Mouse (Mus musculus) cerebellum, postnatal 10 days (tissue): ENCODE measurements around the gene Ubl4b.

Source experiments
- DNase-seq, 2 experiments: peaks; one replicate each; pipeline ENCODE4 v3.0.0; 2021; ENCODE audit warnings: mixed read lengths in 2 of 2

Gene Ubl4b

DNA sequence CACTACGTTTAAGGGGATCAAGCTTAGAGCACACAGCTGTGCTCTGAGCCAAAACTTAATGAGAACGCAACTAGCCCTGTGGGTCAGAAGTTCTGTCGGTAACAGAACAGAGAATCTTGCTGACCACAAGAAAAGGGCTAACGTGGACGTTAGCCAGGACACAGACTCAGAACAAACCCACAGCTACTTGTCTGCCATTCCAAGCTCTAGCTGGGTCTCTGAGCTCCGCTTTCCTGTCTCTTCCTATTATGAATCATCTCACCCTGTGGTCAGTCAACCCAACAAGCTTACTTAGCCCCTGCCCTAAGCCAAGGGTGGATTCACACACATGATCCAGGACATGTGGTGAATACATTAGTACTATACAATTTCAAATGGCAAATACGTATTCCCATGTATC lies 12.9 kb upstream of the Ubl4b start:
- DNase-seq, result no peak

DNA sequence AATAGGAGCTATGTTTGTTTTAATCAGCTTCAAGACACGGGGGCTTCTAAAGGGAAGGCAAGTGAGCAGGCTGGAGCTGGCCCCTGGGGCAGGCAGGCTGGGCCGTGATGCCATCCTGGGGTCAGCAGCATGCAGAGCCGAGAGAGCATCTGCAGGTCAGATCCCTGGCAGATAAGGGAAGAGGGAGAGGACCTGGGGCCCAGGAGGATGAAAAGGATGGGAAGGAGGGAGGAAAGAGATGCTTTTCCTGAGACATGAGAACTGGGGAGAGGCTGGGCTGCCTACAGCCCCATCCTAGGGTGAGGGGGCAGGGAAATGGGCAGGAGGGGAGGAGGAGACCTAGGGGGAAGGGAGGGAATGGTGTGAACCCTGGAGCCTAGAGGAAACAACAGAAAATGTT lies 10.5 kb upstream of the Ubl4b start:
- peak in 1 of 2 experiments; percentile 1 for DNase-seq

DNA sequence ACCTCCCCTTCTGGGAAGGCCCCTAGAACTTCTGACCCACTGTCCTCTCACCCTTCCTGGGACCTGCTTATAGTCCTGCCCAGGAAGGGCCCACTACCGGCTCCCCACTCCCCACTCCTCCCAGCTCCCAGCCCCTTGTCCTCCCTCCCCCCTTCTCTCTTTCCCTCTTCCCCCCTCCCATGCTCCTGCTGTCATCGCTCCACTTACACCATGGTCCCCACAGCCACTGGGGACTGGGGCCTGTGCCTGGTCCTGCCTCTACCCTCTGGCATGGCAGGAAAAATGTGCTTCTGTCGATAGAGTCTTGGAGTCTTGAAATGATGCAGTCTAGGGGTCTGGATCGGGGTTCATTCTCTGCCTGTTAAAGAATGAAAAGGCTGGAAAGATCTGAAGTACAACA lies 9.0 kb upstream of the Ubl4b start:
- peak in 1 of 2 experiments; percentile 6 for DNase-seq

DNA sequence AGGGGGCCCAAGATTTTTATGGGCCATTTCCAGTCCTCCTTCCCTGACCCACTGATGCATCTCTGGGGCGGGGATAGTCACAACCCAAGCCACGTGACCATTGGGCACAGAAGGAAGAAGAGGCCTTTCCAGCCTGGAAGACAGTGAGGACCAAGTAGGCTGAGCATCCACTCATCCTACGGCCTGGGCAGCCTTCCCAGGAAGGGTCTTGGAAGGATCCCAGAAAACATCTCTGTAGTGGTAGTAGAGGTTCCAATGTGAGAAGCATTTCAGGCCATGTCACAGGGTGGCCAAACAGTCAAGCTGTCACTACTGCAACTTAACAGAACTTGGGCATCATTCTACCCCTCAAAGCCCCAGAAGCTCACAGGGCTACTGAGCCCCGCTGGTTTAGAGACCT lies 7.7 kb upstream of the Ubl4b start:
- DNase-seq, result peak; percentile 90 to 91

DNA sequence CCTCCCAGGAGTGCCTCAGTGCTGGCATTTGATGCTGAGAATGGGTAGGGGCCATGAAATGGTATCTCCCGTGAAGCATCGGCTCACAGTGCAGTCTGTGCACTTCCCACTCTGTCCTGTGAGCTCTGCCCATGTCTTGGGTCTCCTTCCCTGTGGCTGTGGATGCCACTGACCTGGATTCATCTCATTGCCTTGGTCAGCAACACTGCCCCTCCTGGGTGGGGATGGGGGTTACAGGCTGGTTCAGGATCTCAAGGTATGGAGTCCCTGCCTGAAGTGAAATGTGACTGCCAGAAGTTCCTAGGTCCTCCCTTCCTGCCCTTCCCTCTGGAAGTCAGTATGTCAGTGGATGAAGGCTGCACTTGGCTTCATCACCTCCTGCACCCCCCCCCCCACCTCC lies 7.2 kb upstream of the Ubl4b start:
- DNase-seq, result peak; percentile 42 to 58

DNA sequence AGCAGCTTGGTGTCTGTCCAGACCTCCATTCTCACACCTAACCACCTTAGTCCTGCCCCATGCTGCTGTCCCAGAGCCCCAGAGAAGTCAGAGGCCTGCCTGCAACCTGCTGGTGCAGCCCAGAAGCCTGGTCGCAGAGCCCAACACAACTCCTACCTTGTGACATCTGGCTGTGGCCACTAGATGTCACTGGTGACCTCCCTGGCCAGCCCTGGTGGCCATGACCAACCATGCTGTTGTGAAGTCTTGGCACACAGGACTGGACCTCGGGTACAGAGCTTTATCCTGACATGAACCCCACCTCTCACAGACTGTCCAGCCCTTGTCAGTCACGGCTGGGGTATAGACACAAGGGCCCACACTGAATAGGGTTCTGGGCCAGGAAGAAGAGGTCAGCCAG lies 4.3 kb upstream of the Ubl4b start:
- DNase-seq, result peak; percentile 88 to 90

DNA sequence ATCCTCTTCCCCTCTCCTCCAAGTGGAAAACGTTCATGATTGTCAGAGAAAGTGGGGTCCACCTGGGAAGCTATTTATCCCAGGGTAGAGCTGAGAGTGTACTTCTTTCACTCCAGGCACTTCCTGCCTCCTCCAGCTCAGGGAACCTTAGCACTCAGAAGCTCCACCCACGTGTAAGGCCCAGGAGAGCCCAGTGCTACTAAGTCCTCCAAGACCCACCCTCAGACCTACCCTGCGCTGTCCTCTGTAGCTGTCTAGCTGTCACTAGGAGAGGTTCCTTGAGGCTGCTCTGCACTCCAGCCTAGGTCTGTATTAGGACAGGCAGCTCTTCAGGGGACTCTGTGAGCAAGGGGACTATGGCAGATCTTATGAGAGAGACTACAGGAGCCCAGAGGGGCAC lies 3.9 kb upstream of the Ubl4b start:
- DNase-seq, result peak in 1 of 2 experiments; percentile 1

DNA sequence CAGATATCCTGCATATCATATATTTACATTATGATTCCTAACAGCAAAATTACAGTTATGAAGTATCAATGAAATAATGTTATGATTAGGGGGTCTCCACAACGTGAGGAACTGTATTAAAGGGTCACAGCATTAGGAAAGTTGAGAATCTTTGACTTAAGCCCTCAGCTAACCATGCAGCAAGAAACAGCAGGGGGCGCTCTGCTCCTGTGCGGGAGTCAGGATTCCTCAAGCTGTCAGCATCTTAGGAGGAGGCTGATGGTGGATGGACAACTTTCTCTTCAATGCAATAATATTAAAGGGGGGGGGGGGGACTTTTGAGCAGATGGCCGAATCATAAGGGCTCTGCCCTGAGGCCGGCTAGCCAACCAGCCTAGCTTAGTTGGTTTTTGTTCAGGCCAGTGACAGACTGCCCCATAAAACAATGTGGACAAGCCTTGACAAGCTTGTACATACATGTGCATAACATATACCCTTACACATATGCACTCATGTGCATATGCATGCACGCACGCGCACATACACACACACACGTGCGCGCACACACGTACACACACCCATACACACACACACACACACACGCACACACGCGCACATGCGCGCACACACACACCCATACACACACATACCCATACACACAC lies 4.3 kb downstream of the Ubl4b start:
- peak; percentile 94 for DNase-seq

DNA sequence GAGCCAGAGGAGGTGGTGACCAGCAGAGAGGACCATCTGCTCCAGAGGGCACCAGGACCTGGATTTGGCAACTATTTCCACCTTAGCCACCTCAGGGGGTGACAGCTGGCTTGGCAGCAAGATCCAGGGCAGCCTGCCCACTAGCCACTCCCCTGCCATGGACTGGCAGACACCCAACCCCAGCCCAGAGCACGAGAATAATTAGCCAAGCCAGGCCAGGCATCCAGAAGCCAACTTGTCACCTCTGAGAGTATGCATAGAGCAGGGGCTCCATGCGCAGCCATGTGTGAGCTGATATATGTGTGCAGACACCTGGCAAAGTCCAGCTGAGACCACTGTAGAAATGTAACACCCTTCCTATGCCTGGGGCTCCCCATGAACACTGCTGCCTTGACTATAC lies 7.9 kb downstream of the Ubl4b start:
- DNase-seq, result peak; percentile 95

DNA sequence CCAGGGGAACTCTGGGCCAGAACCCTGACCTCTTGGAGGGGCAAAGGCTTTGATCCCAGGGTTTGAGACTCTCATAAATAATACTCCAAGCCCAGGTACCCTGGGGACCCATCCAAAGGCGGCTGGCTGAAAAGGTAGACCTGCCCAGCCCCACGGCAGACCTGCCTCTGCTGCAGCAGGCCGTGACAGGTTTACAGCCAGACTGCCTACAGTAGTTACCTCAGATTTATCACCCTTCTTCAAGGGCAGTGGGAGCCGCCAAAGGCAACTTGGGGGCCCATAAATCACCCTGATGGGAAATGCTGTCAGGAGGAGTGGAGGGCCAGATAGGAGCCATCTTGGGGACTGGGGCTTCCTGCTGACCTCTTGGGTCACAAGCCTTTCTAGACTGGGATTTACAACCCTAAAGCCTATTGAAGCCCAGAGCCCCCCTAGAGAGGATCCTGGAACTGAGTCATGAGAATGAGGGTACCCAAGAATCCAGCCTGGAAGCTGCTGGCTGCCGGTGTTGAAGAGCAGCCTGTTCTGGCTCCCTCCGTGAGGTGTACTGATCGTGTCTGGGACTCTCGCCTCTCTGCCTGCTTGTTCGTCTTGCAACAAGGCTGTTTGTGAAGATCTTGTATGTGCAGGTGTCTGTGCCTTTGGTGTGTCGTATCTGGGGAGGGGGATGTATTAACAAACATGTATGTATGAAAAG lies 9.0 kb downstream of the Ubl4b start:
- peak; percentile 39 to 50 for DNase-seq

DNA sequence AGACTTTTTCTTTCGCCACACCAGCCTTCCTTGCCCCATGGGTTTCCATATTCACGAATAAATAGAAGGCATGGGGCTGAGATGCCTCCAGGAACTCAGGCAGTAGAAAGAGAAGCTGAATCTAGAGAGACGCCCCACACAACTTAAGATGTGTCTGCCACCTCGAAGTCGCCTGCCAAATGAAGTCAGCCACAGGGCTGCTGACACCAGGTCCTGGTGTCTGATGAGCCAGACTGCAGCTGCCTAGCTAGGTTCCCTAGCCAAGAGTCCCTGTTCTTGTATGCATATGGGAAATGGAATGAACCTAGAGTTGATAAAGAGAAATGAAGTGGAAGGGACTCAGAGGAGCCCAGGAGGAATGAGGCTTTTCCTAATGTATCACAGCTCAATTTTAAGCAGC lies 9.6 kb downstream of the Ubl4b start:
- DNase-seq, result peak; percentile 42 to 61

DNA sequence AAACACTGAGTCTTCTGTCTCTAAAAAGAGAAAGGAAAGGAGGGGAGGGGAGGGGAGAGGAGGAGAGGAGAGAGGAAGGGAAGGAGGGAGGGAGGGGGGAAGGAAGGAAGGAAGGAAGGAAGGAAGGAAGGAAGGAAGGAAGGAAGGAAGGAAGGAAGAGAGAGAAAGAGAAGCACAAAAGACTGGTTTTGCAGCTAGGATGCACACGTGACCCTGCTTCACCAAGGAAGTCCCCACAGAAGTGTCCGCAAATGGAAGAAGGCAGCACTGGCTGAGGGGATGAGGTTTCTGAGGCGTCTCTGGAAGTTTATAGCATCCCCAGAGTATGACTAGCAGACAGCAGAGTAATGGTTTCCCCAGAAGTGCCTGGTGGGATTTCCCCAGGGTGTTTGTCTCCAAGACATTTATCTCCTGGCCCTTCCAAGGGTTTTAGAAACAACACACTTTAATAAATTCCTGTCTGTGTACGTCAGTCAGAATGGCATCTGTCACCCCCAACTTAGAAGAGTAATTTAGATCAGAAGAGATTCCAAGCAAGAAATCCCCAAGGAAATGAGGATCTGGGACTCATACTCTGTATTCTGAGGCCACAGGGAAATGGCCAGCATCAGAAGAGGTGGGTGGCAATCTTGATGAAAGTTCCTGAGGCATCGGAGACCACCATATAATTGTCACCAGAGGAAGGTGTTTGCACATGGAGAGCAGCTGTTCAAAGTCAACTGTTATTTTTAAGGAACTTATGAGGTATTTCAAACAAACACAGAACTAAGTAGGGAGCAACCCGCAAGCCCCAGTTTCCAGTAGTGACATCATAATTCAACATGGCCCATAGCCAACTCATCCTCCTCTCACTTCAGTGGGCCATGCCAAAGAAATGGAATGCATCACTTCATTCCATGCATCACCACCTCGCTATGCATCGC lies 11.5 kb downstream of the Ubl4b start:
- no peak for DNase-seq

DNA sequence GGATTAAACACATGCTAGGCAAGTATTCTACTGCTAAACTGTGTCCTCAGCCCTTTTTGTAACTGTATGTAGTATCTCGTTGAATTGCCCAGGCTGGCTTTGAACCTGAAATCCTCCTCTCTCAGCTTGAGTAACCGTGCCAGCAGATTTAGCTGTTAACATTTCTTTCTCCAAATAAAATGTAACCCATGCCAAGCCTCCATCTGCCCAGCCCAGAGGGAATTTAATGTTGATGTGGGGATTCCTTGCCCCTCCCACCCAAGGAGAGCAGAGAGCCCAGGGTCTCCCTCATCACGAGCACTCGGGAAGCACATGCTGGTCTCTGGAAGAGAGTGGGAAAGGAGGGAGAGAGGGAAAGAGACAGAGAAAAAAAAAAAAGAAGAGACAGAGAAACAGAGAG lies 12.3 kb downstream of the Ubl4b start:
- DNase-seq, result no peak

DNA sequence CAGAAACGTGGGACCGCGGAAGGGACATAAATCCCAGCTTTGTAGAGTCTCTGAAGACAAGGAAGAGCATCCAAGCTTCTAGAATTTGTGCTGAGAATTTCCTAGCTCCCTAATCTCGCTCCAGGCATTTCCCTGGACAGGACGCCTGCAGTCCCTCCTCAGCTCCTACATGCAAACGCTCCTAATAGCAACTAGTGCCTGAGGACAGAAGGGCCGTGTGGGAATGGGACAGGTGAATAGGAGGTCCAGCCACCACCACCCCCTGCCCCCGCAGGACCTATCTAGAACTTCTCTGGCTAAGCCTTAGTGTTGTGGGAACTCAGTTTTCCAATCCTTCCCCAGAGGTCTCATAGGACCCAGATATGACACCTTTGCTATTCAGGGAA lies 17.4 kb downstream of the Ubl4b start:
- no peak for DNase-seq

DNA sequence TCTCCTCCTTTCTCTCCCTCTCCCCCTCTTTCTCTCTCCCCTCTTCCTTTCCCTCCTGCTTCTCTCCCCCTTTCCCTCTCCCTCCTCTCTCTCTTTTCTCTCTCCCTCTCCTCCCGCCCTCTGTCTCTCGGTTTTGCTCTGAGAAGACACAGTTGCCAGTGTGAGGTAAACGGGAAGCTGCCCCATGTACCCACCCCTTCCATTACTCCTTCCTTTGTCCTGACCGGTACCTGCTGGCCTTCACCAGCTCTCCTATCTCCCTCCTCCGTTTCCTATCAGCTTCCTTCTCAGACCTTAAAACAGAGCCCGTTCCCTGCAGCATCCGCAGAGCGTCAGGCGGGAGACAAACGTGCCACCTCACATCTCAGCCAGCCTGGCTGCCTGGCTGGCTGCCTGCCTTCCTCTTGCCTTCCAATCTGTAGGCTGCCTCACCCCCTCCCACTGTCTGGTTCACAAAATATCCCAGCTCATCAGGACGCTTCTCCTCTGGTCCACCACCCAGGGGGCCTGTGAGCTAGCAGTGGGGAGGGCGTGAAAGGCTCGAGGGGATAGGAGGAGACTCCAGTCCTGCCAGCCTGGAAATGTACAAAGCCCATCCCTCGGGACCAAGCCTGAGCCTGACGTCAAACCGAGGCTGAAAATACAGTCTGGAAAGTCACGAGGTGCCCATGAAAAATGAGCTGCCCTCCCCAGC lies 17.9 kb downstream of the Ubl4b start:
- peak; percentile 87 to 89 for DNase-seq

DNA sequence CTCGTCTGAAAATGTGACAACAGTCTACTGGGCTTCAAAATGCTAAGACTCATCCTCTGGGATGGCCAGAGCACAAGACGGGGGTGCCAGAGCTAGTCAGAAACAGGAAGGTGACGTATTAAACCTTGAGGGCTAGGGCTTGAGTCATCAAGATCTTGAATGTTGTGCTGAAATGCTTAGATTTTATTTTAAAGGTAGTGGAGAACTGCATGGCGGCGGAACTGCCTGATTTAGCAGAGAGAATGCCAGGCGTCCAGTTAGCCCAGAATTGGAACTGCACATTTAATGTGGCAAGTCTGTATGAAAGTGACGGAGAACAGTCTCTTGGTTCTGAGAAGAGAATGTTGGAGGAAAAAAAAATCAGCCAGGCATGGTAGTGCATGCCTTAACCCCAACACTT lies 19.9 kb downstream of the Ubl4b start:
- DNase-seq, result no peak

DNA sequence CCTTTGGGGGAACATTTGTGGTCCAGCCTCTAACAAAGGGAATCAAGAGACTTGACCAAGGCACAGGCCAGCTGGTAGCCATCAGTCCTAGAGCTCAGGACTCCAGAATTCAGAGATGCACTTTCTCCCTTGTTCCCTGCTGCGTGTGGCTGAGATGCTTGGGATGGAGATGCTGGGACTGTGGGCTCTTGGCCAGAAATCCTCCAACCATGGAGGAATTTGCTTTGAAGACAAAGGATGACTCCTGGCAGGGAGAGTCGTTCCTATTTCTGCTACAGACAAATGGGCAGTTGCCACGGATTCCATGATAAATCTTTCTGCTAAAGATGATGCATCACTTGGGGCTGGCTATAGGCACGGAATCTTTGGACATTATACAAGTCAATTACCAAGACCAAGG lies 21.3 kb downstream of the Ubl4b start:
- DNase-seq, result peak; percentile 53 to 65

DNA sequence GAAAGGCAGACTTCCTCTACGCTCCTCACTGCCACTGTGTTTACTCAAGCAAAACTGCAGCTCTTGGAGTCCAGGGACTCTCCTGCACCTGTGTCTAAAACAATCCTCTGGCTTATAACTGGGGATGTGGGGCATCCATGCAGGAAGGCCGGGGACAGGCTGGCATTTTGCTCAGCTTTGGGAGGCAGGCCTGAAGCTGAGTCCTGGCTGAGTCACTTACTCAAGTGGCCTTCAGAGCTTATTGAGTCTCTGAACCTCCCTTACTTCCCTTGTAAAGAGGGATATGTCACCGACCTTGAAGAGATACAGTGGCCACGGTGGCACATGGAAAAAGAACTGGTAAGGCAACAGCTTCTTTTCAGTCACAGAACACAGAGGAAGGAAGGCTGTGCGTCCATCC lies 24.3 kb downstream of the Ubl4b start:
- DNase-seq, result no peak

DNA sequence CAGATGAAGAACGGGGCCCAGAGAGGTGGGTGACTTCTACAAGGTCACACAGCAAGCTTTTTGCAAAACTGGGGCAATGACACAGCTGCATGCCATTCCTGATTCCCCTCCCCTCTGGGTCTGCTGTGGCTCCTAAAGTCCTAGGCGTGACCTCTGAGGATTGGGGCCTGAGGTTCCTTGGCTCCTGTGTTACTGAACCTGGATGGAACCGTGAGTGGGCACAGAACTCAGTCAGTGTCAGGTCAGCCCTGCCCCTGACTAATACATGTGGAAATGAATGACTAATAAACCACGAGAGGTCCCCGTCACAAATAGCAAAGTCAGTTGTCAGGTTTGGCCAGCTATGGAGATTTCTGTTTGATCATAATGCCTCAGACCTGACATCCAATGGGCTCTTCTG lies 25.7 kb downstream of the Ubl4b start:
- no peak for DNase-seq

DNA sequence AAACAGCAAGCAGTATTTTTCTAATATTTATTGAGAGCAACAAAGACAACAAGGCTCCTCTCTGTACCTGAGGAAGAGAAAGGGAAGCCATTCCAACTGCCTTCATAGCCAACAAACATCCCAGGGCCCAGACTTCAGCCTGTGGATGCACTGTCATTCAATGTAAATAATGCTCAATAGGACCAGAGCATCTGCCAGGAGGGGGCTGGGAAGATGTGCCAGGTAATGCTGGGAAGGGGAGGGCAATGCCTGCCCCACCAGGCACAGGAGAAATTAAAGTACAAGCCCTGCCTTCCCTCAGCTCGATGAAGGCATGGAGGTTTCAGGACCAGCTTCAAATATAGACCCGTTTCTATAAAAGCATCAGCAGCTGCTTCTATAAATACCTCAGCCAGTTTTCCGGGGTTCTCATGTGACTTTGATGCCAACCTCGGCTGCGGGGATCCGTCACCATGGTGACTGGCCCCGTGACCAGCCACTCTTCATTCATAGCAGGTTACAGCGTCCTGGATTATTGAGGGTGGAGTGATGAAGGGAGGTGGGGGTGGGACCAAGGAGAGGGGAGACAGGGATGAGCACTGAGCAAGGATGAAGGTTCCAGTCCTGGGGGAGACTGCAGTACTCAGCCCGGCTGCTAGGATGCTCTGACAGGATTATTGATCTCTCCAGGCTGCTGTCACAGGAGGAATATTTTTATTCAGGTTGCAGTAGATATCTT lies 26.3 kb downstream of the Ubl4b start:
- peak; percentile 90 to 92 for DNase-seq

DNA sequence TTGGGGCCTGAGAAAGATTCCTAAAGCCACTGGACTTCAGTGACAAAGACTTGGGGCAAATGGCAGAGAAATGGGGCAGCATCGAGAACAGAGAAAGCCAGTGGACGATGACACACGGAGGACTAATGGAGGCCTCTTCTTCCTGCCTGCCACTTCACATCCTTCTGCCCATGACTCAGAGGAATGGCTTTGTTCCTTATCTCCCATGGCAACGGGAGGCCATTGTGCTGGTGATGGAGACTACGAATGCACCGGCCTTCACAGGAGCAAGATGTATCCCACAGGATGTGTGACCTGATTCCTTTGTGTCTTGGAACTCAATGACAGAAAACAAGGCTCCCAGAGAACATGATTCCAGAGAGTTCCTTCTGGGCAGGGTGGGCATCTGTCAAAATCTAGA lies 30.3 kb downstream of the Ubl4b start:
- DNase-seq, result no peak

DNA sequence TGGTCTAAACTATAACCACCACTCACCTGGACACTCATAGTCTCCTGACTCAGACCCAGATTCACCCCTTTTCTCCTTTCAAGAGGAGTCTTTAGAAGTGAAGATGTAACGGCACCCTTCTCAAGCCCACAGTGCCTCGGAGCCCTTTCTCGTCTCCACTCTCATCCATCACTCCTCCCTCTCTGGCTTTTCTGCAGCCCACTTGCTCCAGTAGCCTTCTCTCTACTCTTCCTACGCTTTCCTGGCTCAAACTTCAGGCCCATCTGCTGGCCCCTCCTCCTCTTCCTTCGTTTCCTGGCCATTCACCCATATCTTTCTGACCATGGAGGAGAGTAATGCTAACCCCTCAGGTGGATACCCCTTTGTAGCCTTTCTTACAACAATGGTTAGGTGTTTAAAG lies 33.9 kb downstream of the Ubl4b start:
- no peak for DNase-seq
